Mouse (Mus musculus) liver, embryonic 11.5 days (tissue): ENCODE results near the gene Rab36. TPM values are rescaled to one million over a fixed set of nuclear protein-coding genes. Genes with fewer than 3 reads are reported as not detected.

Experiments used
- ATAC-seq: fragments of 200-750 bp; cut with Nextera tagmentation; replicated peaks from 2 replicates; pipeline ENCODE4 v1.8.0; 2017; ENCODE audit warnings: moderate number of reproducible peaks, mild to moderate bottlenecking, moderate TSS enrichment, moderate library complexity; ENCODE audit not compliant: low FRiP score
- DNase-seq: peaks from one replicate; pipeline ENCODE4 v3.0.0-alpha.2; 2017; ENCODE audit warnings: low spot score
- H3K27ac ChIP-seq: fragments of 300-500 bp; sonication (generic); 2 replicates; pipeline ENCODE4 v1.5.1; 2014; ENCODE audit warnings: mild to moderate bottlenecking, low read depth, low read length, control low read depth
- H3K27me3 ChIP-seq: fragments of 300-500 bp; sonication (generic); replicated peaks from 2 replicates; pipeline ENCODE4 v1.6.1; 2014; ENCODE audit warnings: low read length, mixed read lengths; ENCODE audit not compliant: control insufficient read depth, insufficient read depth
- H3K36me3 ChIP-seq: fragments of 300-500 bp; sonication (generic); 2 replicates; pipeline ENCODE4 v1.6.1; 2014; ENCODE audit warnings: mild to moderate bottlenecking, low read length, moderate library complexity, mixed read lengths; ENCODE audit not compliant: control insufficient read depth, insufficient read depth
- H3K4me1 ChIP-seq: fragments of 300-500 bp; sonication (generic); replicated peaks from 2 replicates; pipeline ENCODE4 v1.6.1; 2014; ENCODE audit warnings: low read length, mixed read lengths; ENCODE audit not compliant: control insufficient read depth, insufficient read depth
- H3K4me2 ChIP-seq: fragments of 300-500 bp; sonication (generic); 2 replicates; pipeline ENCODE4 v1.6.1; 2014; ENCODE audit warnings: mild to moderate bottlenecking, control low read depth, moderate library complexity
- H3K4me3 ChIP-seq: fragments of 300-500 bp; sonication (generic); 2 replicates; pipeline ENCODE4 v1.5.1; 2014; ENCODE audit warnings: low read depth, low read length, control low read depth
- H3K9ac ChIP-seq: fragments of 300-500 bp; sonication (generic); 2 replicates; pipeline ENCODE4 v1.6.1; 2014; ENCODE audit warnings: low read depth, low read length, control low read depth
- H3K9me3 ChIP-seq: fragments of 300-500 bp; sonication (generic); 2 replicates; pipeline ENCODE4 v1.6.1; 2016; ENCODE audit warnings: low read length, inconsistent platforms, mixed read lengths; ENCODE audit not compliant: control insufficient read depth
- WGBS: fragments of 180-500 bp; shearing (Covaris S2); extraction: QIAGEN DNeasy Blood & Tissue Kit; methylation state at CpG from one replicate; pipeline ENCODE4 v1.1.7; 2014; 5-methylcytosine and 5-hydroxymethylcytosine counted together
- polyA plus RNA-seq: library from polyadenylated mRNA; unstranded; fragments of >200 nt; fragmentation: Nextera tagmentation; extraction: Ambion mirVana; gene quantifications from 2 replicates; pipeline ENCODE4 v1.2.1, GENCODE M21; 2014

Gene Rab36
- polyA plus RNA-seq, 1 experiment from 2014 or later: 6.5 TPM

GRCm38 (mm10) chr10:75060217-75060842 lies 23.5 kb downstream of the Rab36 start, which contains the start of gene Bcr:
Bcr (plus strand) TSS chr10:75060592.
- H3K4me3 ChIP-seq: peak within 1 kb of the TSS; percentile 83
- H3K27me3 ChIP-seq: peaks cover 20% of the 10 kb centered on the region
- ATAC-seq (peak; percentile 73), DNase-seq (peak; percentile 75)
- peak within 1 kb of the TSS; percentile 74 for H3K27ac ChIP-seq
- no peaks in the 10 kb centered on the region for H3K9me3 ChIP-seq
- H3K4me1 ChIP-seq: peaks cover 39% of the 10 kb centered on the region
- H3K9ac ChIP-seq: peak within 1 kb of the TSS; percentile 68
- H3K4me2 ChIP-seq: peak within 1 kb of the TSS; percentile 80
- H3K36me3 ChIP-seq: no peaks in the 10 kb centered on the region; the same call in 1 of the 2 replicates
- WGBS: under 1% methylated on average over 47 of the region's 73 CpGs

DNA sequence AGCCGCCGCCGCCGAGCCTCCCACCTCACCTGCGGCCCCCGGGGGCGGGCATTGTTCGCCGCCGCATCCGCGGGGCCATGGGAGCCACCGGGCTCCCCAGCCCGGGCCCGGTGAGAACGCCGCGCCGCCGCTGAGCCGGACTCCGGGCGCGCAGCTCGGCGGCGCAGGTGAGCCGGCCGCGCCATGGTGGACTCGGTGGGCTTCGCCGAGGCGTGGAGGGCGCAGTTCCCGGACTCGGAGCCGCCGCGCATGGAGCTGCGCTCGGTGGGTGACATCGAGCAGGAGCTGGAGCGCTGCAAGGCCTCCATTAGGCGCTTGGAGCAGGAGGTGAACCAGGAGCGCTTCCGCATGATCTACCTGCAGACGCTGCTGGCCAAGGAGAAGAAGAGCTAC lies 24.0 kb downstream of the Rab36 start:
- peak overlapping the region; percentile 68 for H3K9ac ChIP-seq
- no peak; the same call in 1 of the 2 replicates for ATAC-seq
- peaks cover 20% of the 10 kb centered on the region for H3K27me3 ChIP-seq
- H3K36me3 ChIP-seq: no peaks in the 10 kb centered on the region; the same call in 1 of the 2 replicates
- H3K4me3 ChIP-seq: peak overlapping the region; percentile 83
- no peaks in the 10 kb centered on the region for H3K9me3 ChIP-seq
- under 1% methylated on average over 46 of the region's 48 CpGs for WGBS
- peak overlapping the region; percentile 80 for H3K4me2 ChIP-seq
- DNase-seq: no peak
- peak overlapping the region; percentile 74 for H3K27ac ChIP-seq
- H3K4me1 ChIP-seq: peaks cover 38% of the 10 kb centered on the region

- H3K9ac ChIP-seq: peak overlapping the region; percentile 68
- peaks cover 20% of the 10 kb centered on the region for H3K27me3 ChIP-seq
- H3K4me2 ChIP-seq: peak overlapping the region; percentile 80
- DNase-seq: peak; percentile 62
- no peaks in the 10 kb centered on the region for H3K9me3 ChIP-seq
- H3K4me1 ChIP-seq: peaks cover 34% of the 10 kb centered on the region
- H3K27ac ChIP-seq: no peak overlapping the region
- peak overlapping the region; percentile 83 for H3K4me3 ChIP-seq
- no peak for ATAC-seq
- 3% methylated on average over 71 of the region's 71 CpGs for WGBS
- H3K36me3 ChIP-seq: no peaks in the 10 kb centered on the region; the same call in 1 of the 2 replicates
Measured at GRCm38 (mm10) chr10:75061341-75062188, 24.7 kb downstream of the Rab36 start.

DNA sequence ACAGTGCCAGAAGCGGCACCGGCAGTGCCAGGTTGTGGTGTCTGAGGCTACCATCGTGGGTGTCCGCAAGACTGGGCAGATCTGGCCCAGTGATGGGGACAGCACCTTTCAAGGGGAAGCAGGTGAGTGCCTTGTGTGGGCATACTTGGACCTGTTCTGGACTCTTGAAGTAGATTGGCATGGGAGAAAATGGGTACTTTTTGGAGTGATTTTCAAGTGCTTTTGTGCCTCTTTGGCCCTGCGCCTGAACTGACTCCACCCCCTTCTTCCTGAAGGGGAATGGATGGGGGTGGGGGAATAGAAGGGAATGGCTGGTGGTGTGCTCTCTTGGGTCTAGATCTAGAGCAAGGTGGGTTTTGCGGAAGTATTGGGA lies 25.3 kb downstream of the Rab36 start:
- WGBS: 10% methylated on average over 6 of the region's 6 CpGs
- H3K4me1 ChIP-seq: peaks cover 34% of the 10 kb centered on the region

DNA sequence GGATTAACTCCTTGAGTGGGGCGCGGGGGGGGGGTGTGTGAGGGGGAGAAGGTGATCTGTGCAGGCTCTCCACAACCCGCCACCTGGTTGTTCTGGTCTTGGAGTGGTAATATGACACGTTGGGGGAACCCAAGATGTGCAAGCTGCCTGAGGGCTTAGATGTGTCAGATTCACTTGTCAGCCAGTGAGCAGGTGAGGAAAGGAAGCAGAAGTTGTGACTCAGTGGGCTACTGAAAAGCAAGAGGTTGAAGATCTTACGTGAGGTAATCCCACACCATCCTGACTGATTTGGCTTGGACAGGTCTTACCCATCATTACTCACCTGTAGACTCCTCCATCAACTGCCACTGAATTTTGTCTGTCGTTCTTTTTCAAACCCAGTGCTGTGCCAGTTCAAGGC lies 25.8 kb downstream of the Rab36 start:
- Histone ChIP-seq H3K4me2 (peak overlapping the region; percentile 80), H3K9me3 (no peaks in the 10 kb centered on the region), H3K4me3 (peak overlapping the region; percentile 83), H3K9ac (no peak overlapping the region), H3K36me3 (no peaks in the 10 kb centered on the region; the same call in 1 of the 2 replicates), H3K27ac (no peak overlapping the region), H3K4me1 (peaks cover 36% of the 10 kb centered on the region), H3K27me3 (peaks cover 20% of the 10 kb centered on the region)
- ATAC-seq (no peak), DNase-seq (no peak)
- 40% methylated on average over 6 of the region's 6 CpGs for WGBS

More for the DNA sequence above, 25.3 kb downstream of the Rab36 start:
- no peak overlapping the region for H3K27ac ChIP-seq
- H3K4me2 ChIP-seq: peak overlapping the region; percentile 80
- no peaks in the 10 kb centered on the region; the same call in 1 of the 2 replicates for H3K36me3 ChIP-seq
- no peak overlapping the region; the same call in 1 of the 2 replicates for H3K9ac ChIP-seq
- DNase-seq (no peak), ATAC-seq (no peak)
- no peaks in the 10 kb centered on the region for H3K9me3 ChIP-seq
- H3K27me3 ChIP-seq: peaks cover 20% of the 10 kb centered on the region
- H3K4me3 ChIP-seq: peak overlapping the region; percentile 83

GRCm38 (mm10) chr10:75063301-75063965 lies 26.6 kb downstream of the Rab36 start:
- no peak for DNase-seq
- H3K27me3 ChIP-seq: peaks cover 20% of the 10 kb centered on the region
- no peak overlapping the region for H3K27ac ChIP-seq
- no peak overlapping the region for H3K4me3 ChIP-seq
- WGBS: 56% methylated on average over 12 of the region's 12 CpGs
- peak overlapping the region; percentile 80 for H3K4me2 ChIP-seq
- H3K36me3 ChIP-seq: no peaks in the 10 kb centered on the region; the same call in 1 of the 2 replicates
- H3K4me1 ChIP-seq: peaks cover 36% of the 10 kb centered on the region
- H3K9me3 ChIP-seq: no peaks in the 10 kb centered on the region
- no peak overlapping the region for H3K9ac ChIP-seq
- ATAC-seq: no peak

GRCm38 (mm10) chr10:75065691-75066090 lies 28.8 kb downstream of the Rab36 start:
- H3K36me3 ChIP-seq: no peaks in the 10 kb centered on the region; the same call in 1 of the 2 replicates
- no peak overlapping the region for H3K4me3 ChIP-seq
- peaks cover 17% of the 10 kb centered on the region for H3K27me3 ChIP-seq
- peaks cover 39% of the 10 kb centered on the region for H3K4me1 ChIP-seq
- H3K4me2 ChIP-seq: no peak overlapping the region
- no peak for DNase-seq
- H3K27ac ChIP-seq: no peak overlapping the region
- H3K9ac ChIP-seq: no peak overlapping the region
- WGBS: 71% methylated on average over 6 of the region's 6 CpGs
- no peaks in the 10 kb centered on the region for H3K9me3 ChIP-seq
- no peak for ATAC-seq

- no peak overlapping the region for H3K4me3 ChIP-seq
- no peaks in the 10 kb centered on the region for H3K9me3 ChIP-seq
- no peaks in the 10 kb centered on the region; the same call in 1 of the 2 replicates for H3K36me3 ChIP-seq
- DNase-seq: no peak
- H3K27ac ChIP-seq: no peak overlapping the region
- H3K27me3 ChIP-seq: no peaks in the 10 kb centered on the region
- no peak overlapping the region for H3K4me2 ChIP-seq
- peaks cover 33% of the 10 kb centered on the region for H3K4me1 ChIP-seq
- no peak for ATAC-seq
- H3K9ac ChIP-seq: no peak overlapping the region
Measured at GRCm38 (mm10) chr10:75067446-75067845, 30.6 kb downstream of the Rab36 start.
